Mouse (Mus musculus): ENCODE measurements around the gene Lrch4.

Gene Lrch4

GRCm38 (mm10) chr5:137628498-137629305 lies at the start of gene Lrch4, which contains the start of the genes Fbxo24 and Gm20605:
Gene Lrch4, plus strand, starts transcription at chr5:137629121.
Gene Fbxo24, minus strand, starts transcription at chr5:137629002.
Gene Gm20605, plus strand, starts transcription at chr5:137629175.
- peak; percentile 99 for DNase-seq

- DNase-seq: no peak
These were observed 48.7 kb upstream of the Lrch4 start for GRCm38 (mm10) chr5:137580246-137580645.

GRCm38 (mm10) chr5:137582702-137583101 lies 46.2 kb upstream of the Lrch4 start:
- DNase-seq: no peak

DNA sequence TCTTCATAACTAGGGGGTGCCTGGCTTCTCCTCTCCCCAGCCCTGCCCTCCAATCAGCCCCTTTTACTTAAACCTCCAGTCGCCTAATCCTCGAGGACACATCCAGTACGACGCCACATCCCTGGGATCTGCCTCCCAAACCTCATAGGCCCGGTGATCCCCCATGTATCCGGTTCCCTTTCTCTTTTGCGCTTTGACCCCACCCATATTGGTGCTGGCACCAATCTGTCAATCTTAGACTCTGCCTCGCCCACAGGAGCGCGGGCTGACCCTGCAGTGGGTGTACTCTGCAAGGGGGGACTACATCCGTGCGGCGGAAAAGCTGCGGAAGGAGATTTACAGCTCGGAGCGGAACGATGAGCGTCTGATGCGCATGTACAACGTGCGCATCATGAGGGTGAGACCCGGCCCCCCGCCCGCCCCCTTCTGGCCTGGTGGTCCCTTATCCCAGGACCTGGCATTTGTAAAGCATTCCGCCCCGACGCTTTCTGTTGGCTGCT lies 45.2 kb upstream of the Lrch4 start:
- peak; percentile 63 for DNase-seq

GRCm38 (mm10) chr5:137584976-137585375 lies 43.9 kb upstream of the Lrch4 start:
- peak; percentile 83 for DNase-seq

- no peak for DNase-seq
These were observed 38.4 kb upstream of the Lrch4 start for GRCm38 (mm10) chr5:137590507-137590906.

GRCm38 (mm10) chr5:137595921-137596320 lies 33.0 kb upstream of the Lrch4 start:
- no peak for DNase-seq

- DNase-seq: peak; percentile 48
These were observed 32.2 kb upstream of the Lrch4 start for GRCm38 (mm10) chr5:137596601-137597261.

GRCm38 (mm10) chr5:137597625-137598024 lies 31.3 kb upstream of the Lrch4 start:
- no peak for DNase-seq

DNA sequence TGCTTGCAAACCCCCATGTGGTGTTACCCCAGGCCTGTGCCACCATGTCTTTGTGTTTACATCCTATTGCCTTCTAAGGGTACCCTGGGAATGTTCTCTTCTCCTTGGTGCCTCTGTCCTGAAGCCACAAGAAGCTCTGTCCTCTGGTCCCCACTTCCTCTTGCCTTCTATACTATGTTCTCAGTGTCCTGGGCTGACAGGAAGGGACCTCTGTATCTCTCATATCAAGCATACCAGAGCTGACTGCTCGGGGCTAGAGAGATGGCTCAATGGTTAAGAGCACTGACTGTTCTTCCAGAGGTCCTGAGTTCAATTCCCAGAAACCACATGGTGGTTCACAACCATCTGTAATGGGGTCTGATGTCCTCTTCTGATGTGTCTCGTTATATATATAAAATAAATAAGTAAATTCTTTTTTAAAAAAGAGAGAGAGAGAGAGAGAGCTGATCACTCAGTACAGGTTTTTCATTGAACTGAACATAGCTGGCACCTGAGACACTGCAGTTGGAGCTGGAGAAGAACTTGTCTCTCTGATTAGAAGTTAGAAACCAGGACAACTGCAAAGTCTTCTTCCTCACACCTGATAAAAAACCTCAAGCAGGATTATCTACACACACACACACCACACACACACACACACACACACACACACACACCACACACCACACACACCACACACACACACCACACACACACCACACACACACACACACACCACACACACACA lies 30.7 kb upstream of the Lrch4 start:
- DNase-seq: no peak

DNA sequence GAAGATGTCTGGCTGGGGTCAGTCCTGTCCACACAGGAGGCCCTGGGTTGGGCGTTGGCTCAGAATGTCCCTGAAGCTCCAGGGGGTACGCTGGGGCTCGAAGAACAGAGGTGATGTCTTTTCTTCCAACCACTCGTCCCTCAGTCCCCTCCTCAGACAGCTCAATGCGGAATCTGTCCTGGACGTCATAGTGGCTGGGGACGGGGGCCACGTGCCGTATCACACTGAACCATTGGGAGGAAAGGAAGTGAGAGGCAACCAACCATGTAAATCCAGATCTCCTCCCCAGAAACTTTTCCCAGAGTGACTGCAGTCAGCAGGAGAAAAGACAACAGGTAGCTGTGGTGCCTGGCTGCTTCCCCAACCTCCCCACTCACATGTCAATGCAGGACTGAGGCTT lies 29.3 kb upstream of the Lrch4 start:
- no peak for DNase-seq

DNA sequence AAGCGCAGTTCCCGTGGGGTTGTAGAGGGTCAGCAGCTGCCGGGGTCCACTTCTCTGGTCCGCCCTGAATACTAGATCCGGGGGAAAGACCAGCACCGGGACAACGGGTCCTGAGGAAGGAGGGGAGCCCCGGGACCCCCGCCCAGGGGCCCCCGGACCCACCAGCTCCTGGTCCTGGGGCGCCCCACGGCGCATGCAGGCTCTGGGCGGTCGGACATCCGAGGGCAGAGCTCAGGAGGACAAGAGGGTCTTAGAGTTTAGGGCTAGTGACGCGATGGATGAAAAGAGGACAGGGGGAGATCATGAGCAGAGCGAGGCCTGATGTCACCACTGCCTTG lies 28.7 kb upstream of the Lrch4 start:
- no peak for DNase-seq

GRCm38 (mm10) chr5:137600619-137601364 lies 28.1 kb upstream of the Lrch4 start, which contains the start of gene Mospd3:
Gene Mospd3, minus strand, starts transcription at chr5:137601058.
- peak; percentile 99 for DNase-seq

- DNase-seq: peak; percentile 39
These were observed 27.6 kb upstream of the Lrch4 start for GRCm38 (mm10) chr5:137601365-137601729.

- no peak for DNase-seq
These were observed 20.9 kb upstream of the Lrch4 start for GRCm38 (mm10) chr5:137607860-137608653.

DNA sequence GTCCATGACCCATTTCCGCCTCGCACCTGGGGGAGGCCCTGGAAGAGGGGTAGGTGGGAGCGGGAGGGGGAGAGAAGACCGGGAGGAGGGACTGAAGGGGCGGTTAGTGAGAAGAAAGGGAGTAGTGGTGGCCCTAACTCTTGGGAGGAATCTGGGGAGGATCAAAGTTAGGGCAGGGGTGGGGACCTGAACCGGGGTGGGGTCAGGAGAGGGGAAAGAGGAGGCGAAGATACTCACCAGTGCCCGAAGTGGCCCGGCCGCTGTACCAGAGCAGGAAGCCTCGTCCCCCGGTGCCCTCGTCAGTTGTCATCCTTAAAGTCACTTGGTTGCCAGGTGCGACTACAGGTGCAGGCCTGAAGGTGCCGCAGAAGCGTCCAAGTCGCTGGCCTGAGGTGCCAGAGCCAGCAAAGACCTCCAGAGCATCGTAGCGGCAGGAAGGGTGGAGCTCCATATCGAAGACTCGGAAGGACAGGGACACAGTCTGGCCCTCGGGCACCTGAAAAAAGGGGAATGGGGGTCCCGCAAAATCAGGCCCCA lies 20.2 kb upstream of the Lrch4 start:
- DNase-seq: no peak

DNA sequence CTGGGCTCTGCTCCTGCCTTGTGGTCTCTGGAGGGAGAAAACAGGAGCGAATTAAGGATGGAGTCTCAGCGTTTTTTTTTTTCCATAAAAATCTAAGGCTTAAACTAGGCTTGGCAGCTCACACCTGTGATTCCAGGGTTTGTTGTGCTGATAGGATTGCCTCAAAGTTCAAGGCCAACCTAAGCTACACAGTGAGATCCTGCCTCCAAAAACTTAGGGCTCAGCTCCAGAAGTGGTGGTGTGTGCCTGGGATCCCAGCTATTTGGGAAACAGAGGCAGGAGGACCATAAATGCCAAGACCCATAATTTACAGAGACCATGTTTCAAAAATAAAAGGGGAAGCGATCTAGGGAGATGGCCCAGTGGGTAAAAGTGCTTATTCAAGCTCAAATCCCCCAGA lies 19.6 kb upstream of the Lrch4 start:
- no peak for DNase-seq

DNA sequence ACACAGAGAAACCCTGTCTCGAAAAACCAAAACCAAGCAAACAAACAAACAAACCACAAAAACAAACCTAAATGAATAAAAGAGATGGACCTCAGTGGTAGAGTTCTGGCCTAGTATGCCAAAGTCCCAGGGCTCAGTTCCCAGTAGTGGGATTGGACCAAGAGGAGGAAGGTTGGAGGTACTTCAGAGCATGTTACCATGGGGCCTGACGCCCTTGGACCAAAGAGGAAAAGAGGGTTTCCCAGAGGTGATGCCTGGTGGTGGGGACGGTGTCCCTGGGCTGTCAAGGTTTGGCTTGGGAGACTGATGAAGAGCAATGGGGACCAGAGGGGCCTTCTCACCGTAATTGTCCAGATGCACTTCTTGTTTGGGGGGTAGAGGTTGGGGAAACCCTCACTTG lies 18.9 kb upstream of the Lrch4 start:
- no peak for DNase-seq

DNA sequence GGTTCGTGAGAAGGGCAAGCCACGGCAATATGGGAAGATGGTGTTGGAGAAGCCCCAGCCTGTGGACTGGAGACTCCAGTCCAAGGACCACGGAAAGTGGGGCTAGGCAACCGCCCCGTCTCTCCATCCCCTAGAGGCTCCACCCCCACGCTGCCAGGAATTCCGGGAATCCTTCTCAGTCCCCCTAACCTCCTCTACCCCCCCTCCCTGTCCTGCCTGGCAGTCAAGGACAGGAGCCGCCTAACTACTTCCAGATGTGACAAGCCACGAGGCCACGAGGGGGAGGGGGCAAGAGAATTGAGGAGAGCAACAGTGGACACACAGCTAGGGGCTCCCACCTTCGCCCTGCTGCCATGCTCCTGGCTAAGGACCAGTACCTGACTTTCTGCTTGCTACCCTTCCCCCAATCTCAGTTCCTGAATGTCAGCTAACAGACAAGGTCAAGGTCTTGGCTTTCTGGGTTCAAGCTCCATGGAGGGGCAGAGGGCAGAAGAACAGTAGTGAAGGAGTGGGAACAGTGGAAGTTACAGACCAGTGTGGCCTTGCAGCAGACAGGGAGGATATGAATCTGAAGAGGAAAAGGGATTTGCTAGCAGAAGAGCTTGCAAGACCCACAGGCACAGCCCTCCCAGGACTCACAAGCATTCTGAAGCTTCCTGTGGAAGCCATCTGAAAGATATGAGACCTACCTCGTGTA lies 18.2 kb upstream of the Lrch4 start:
- DNase-seq: no peak

- DNase-seq: no peak
These were observed 17.7 kb upstream of the Lrch4 start for GRCm38 (mm10) chr5:137611245-137611602.

GRCm38 (mm10) chr5:137613076-137613475 lies 15.8 kb upstream of the Lrch4 start:
- no peak for DNase-seq
